Mouse (Mus musculus) midbrain, embryonic 15.5 days (tissue): ENCODE measurements around the gene Tcam1. TPM values are rescaled to one million over a fixed set of nuclear protein-coding genes. Genes with fewer than 3 reads are reported as not detected.

Source experiments
- ATAC-seq: fragments of 200-750 bp; cut with Nextera tagmentation; replicated peaks from 2 replicates; pipeline ENCODE4 v1.8.0; 2017; ENCODE audit warnings: moderate TSS enrichment
- H3K27ac ChIP-seq: fragments of 300-500 bp; sonication (generic); 2 replicates; pipeline ENCODE4 v1.5.1; 2015; ENCODE audit warnings: mild to moderate bottlenecking, inconsistent platforms
- H3K27me3 ChIP-seq: fragments of 300-500 bp; sonication (generic); replicated peaks from 2 replicates; pipeline ENCODE4 v1.6.1; 2015; ENCODE audit warnings: inconsistent platforms
- H3K36me3 ChIP-seq: fragments of 300-500 bp; sonication (generic); replicated peaks from 2 replicates; pipeline ENCODE4 v1.6.1; 2015; ENCODE audit warnings: inconsistent platforms
- H3K4me1 ChIP-seq: fragments of 300-500 bp; sonication (generic); 2 replicates; pipeline ENCODE4 v1.6.1; 2015; ENCODE audit warnings: inconsistent platforms
- H3K4me2 ChIP-seq: fragments of 300-500 bp; sonication (generic); 2 replicates; pipeline ENCODE4 v1.6.1; 2015; ENCODE audit warnings: inconsistent platforms, mild to moderate bottlenecking, moderate library complexity
- H3K4me3 ChIP-seq: fragments of 300-500 bp; sonication (generic); 2 replicates; pipeline ENCODE4 v1.5.1; 2015; ENCODE audit warnings: mild to moderate bottlenecking, inconsistent platforms
- H3K9ac ChIP-seq: fragments of 300-500 bp; sonication (generic); 2 replicates; pipeline ENCODE4 v1.6.1; 2015; ENCODE audit warnings: mild to moderate bottlenecking, inconsistent platforms
- H3K9me3 ChIP-seq: fragments of 300-500 bp; sonication (generic); 2 replicates; pipeline ENCODE4 v1.6.1; 2016; ENCODE audit warnings: inconsistent platforms
- WGBS: fragments of 180-500 bp; shearing (Covaris S2); methylation state at CpG from one replicate; pipeline ENCODE4 v1.1.7; 2015; ENCODE audit warnings: mixed read lengths; 5-methylcytosine and 5-hydroxymethylcytosine counted together
- polyA plus RNA-seq: library from polyadenylated mRNA; unstranded; fragments of >200 nt; fragmentation: Nextera tagmentation; extraction: Ambion mirVana; gene quantifications from 2 replicates; pipeline ENCODE4 v1.2.1, GENCODE M21; 2015

The Tcam1 gene
- polyA plus RNA-seq, 1 experiment from 2014 or later = 0.12 TPM

- ATAC-seq = no peak
- Histone ChIP-seq H3K4me2 (no peak overlapping the region), H3K36me3 (no peaks in the 10 kb centered on the region), H3K27me3 (no peaks in the 10 kb centered on the region), H3K4me3 (no peak overlapping the region), H3K4me1 (no peaks in the 10 kb centered on the region), H3K9me3 (no peaks in the 10 kb centered on the region), H3K9ac (no peak overlapping the region), H3K27ac (no peak overlapping the region)
- WGBS = 86% methylated on average over 9 of the region's 9 CpGs
Observed at GRCm38 (mm10) chr11:106306758-106307157, 30.3 kb downstream of the Tcam1 start.

GRCm38 (mm10) chr11:106307432-106307831 lies 31.0 kb downstream of the Tcam1 start:
- Histone ChIP-seq H3K4me1 (no peaks in the 10 kb centered on the region), H3K27me3 (no peaks in the 10 kb centered on the region), H3K27ac (no peak overlapping the region), H3K4me3 (no peak overlapping the region), H3K4me2 (no peak overlapping the region), H3K9ac (no peak overlapping the region), H3K9me3 (no peaks in the 10 kb centered on the region), H3K36me3 (no peaks in the 10 kb centered on the region)
- no peak for ATAC-seq
- WGBS = 82% methylated on average over 5 of the region's 5 CpGs

- Histone ChIP-seq H3K4me1 (no peaks in the 10 kb centered on the region), H3K27me3 (no peaks in the 10 kb centered on the region), H3K4me2 (no peak overlapping the region), H3K9me3 (no peaks in the 10 kb centered on the region), H3K36me3 (no peaks in the 10 kb centered on the region), H3K4me3 (no peak overlapping the region), H3K27ac (no peak overlapping the region), H3K9ac (no peak overlapping the region)
- ATAC-seq = no peak
- WGBS = 79% methylated on average over 11 of the region's 11 CpGs
Observed at GRCm38 (mm10) chr11:106308162-106308561, 31.7 kb downstream of the Tcam1 start.

- H3K36me3 ChIP-seq = no peaks in the 10 kb centered on the region
- H3K4me2 ChIP-seq = no peak overlapping the region
- no peak overlapping the region for H3K27ac ChIP-seq
- no peak overlapping the region for H3K9ac ChIP-seq
- no peaks in the 10 kb centered on the region for H3K4me1 ChIP-seq
- no peak for ATAC-seq
- H3K4me3 ChIP-seq = no peak overlapping the region
- 71% methylated on average over 5 of the region's 5 CpGs for WGBS
- no peaks in the 10 kb centered on the region for H3K9me3 ChIP-seq
- no peaks in the 10 kb centered on the region for H3K27me3 ChIP-seq
Observed at GRCm38 (mm10) chr11:106310123-106310522, 33.7 kb downstream of the Tcam1 start.

GRCm38 (mm10) chr11:106313533-106313932 lies 37.1 kb downstream of the Tcam1 start:
- Histone ChIP-seq H3K27me3 (no peaks in the 10 kb centered on the region), H3K36me3 (no peaks in the 10 kb centered on the region), H3K27ac (no peak overlapping the region), H3K9me3 (no peaks in the 10 kb centered on the region), H3K9ac (no peak overlapping the region), H3K4me1 (no peaks in the 10 kb centered on the region), H3K4me2 (no peak overlapping the region), H3K4me3 (no peak overlapping the region)
- WGBS = 73% methylated on average over 5 of the region's 5 CpGs
- ATAC-seq = no peak

- no peak within 1 kb of the TSS for H3K27ac ChIP-seq
- H3K9ac ChIP-seq = no peak within 1 kb of the TSS
- H3K36me3 ChIP-seq = no peaks in the 10 kb centered on the region
- H3K4me1 ChIP-seq = no peaks in the 10 kb centered on the region
- 73% methylated on average over 9 of the region's 9 CpGs for WGBS
- no peaks in the 10 kb centered on the region for H3K27me3 ChIP-seq
- H3K4me2 ChIP-seq = no peak within 1 kb of the TSS
- no peak for ATAC-seq
- no peaks in the 10 kb centered on the region for H3K9me3 ChIP-seq
- no peak within 1 kb of the TSS for H3K4me3 ChIP-seq
Observed at GRCm38 (mm10) chr11:106314333-106314812, 37.9 kb downstream of the Tcam1 start, which contains the start of gene Cd79b. Gene Cd79b (minus strand): TSS chr11:106314762.

- Histone ChIP-seq H3K9ac (no peak overlapping the region), H3K4me1 (no peaks in the 10 kb centered on the region), H3K27ac (no peak overlapping the region), H3K36me3 (no peaks in the 10 kb centered on the region), H3K27me3 (no peaks in the 10 kb centered on the region), H3K4me2 (no peak overlapping the region), H3K9me3 (no peaks in the 10 kb centered on the region), H3K4me3 (no peak overlapping the region)
- 81% methylated on average over 1 of the region's 1 CpGs for WGBS
- no peak for ATAC-seq
Observed at GRCm38 (mm10) chr11:106316416-106316815, 39.9 kb downstream of the Tcam1 start.

GRCm38 (mm10) chr11:106317801-106318200 lies 41.3 kb downstream of the Tcam1 start:
- H3K27ac ChIP-seq = no peak overlapping the region
- WGBS = 81% methylated on average over 7 of the region's 7 CpGs

GRCm38 (mm10) chr11:106318406-106319366 lies 42.2 kb downstream of the Tcam1 start:
- Histone ChIP-seq H3K27me3 (no peaks in the 10 kb centered on the region), H3K9me3 (no peaks in the 10 kb centered on the region), H3K27ac (no peak overlapping the region), H3K4me1 (no peaks in the 10 kb centered on the region), H3K9ac (no peak overlapping the region), H3K4me2 (no peak overlapping the region), H3K4me3 (no peak overlapping the region), H3K36me3 (no peaks in the 10 kb centered on the region)
- no peak for ATAC-seq
- 78% methylated on average over 21 of the region's 21 CpGs for whole genome bisulfite sequencing

More at GRCm38 (mm10) chr11:106317801-106318200, 41.3 kb downstream of the Tcam1 start:
- H3K9me3 ChIP-seq = no peaks in the 10 kb centered on the region
- no peaks in the 10 kb centered on the region for H3K4me1 ChIP-seq
- no peak for ATAC-seq
- H3K27me3 ChIP-seq = no peaks in the 10 kb centered on the region
- H3K4me3 ChIP-seq = no peak overlapping the region
- H3K36me3 ChIP-seq = no peaks in the 10 kb centered on the region
- no peak overlapping the region for H3K4me2 ChIP-seq
- no peak overlapping the region for H3K9ac ChIP-seq

GRCm38 (mm10) chr11:106324858-106325257 lies 48.4 kb downstream of the Tcam1 start:
- ATAC-seq = no peak
- Histone ChIP-seq H3K36me3 (no peaks in the 10 kb centered on the region), H3K4me2 (no peak overlapping the region), H3K4me3 (no peak overlapping the region), H3K4me1 (no peaks in the 10 kb centered on the region), H3K27me3 (no peaks in the 10 kb centered on the region), H3K9ac (no peak overlapping the region), H3K27ac (no peak overlapping the region), H3K9me3 (no peaks in the 10 kb centered on the region)
- WGBS = 48% methylated on average over 5 of the region's 5 CpGs

- Histone ChIP-seq H3K27me3 (no peaks in the 10 kb centered on the region), H3K9me3 (no peaks in the 10 kb centered on the region), H3K27ac (no peak overlapping the region), H3K4me2 (no peak overlapping the region), H3K36me3 (no peaks in the 10 kb centered on the region), H3K4me3 (no peak overlapping the region), H3K4me1 (no peaks in the 10 kb centered on the region), H3K9ac (no peak overlapping the region)
- WGBS = 74% methylated on average over 8 of the region's 8 CpGs
- no peak for ATAC-seq
Observed at GRCm38 (mm10) chr11:106325566-106326206, 49.2 kb downstream of the Tcam1 start.

- H3K9me3 ChIP-seq = no peaks in the 10 kb centered on the region
- H3K4me2 ChIP-seq = no peak overlapping the region
- H3K27ac ChIP-seq = no peak overlapping the region
- no peak for ATAC-seq
- no peaks in the 10 kb centered on the region for H3K36me3 ChIP-seq
- 89% methylated on average over 8 of the region's 8 CpGs for WGBS
- H3K4me3 ChIP-seq = no peak overlapping the region
- no peaks in the 10 kb centered on the region for H3K27me3 ChIP-seq
- no peaks in the 10 kb centered on the region for H3K4me1 ChIP-seq
- H3K9ac ChIP-seq = no peak overlapping the region
Observed at GRCm38 (mm10) chr11:106326475-106326874, 50.0 kb downstream of the Tcam1 start.
